Mouse (Mus musculus): ENCODE measurements around the gene Lax1. TPM values are rescaled to one million over a fixed set of nuclear protein-coding genes. Genes with fewer than 3 reads are reported as not detected.

Lax1 gene
- polyA plus RNA-seq, 1 experiment from 2014 or later = 1.8 TPM

GRCm38 (mm10) chr1:133645652-133646051 is 44.3 kb downstream of the Lax1 start:
- no peaks in the 10 kb centered on the region for H3K27me3 ChIP-seq
- in situ Hi-C loops (cut with MboI; ENCODE audit: low pct_unique_long_range_greater_than_20kb) = no loop called here
- ChIA-PET POLR2A (no interaction called here), CTCF (interaction anchor here (1.0 kb wide), 1 partner anchor 16 kb away, joined by 3 read pairs; no protein-coding TSS in a partner anchor)
- TF ChIP-seq CTCF (IDR thresholded peaks at IDR 0.05) = no peak
- ATAC-seq (no peak), DNase-seq (ENCODE audit: low read depth, low spot score) (no peak)

GRCm38 (mm10) chr1:133641163-133641562 is 48.7 kb downstream of the Lax1 start:
- in situ Hi-C loops (cut with MboI; ENCODE audit: low pct_unique_long_range_greater_than_20kb) = no loop called here
- CTCF ChIA-PET = no interaction called here
- TF ChIP-seq CTCF (IDR thresholded peaks at IDR 0.05) = no peak
- POLR2A ChIA-PET = no interaction called here
- DNase-seq (ENCODE audit: low read depth, low spot score) = no peak
- ATAC-seq = no peak
- H3K27me3 ChIP-seq = no peaks in the 10 kb centered on the region

- DNase-seq (ENCODE audit: low read depth, low spot score) (no peak), ATAC-seq (no peak)
- ChIA-PET CTCF (interaction anchor here (1.5 kb wide), 1 partner anchor 21 kb away, joined by 5 read pairs; no protein-coding TSS in a partner anchor), POLR2A (no interaction called here)
- no peak for TF ChIP-seq CTCF (IDR thresholded peaks at IDR 0.05)
- in situ Hi-C loops (cut with MboI; ENCODE audit: low pct_unique_long_range_greater_than_20kb) = loop anchor here (5.0 kb wide), 1 partner anchor 409 kb away; no protein-coding TSS in a partner anchor
- H3K27me3 ChIP-seq = no peaks in the 10 kb centered on the region
Measured at GRCm38 (mm10) chr1:133638517-133638916, 51.4 kb downstream of the Lax1 start.

- no peak for ATAC-seq
- DNase-seq (ENCODE audit: low read depth, low spot score) = no peak
- CTCF ChIA-PET = interaction anchor here (1.8 kb wide), 1 partner anchor 16 kb away, joined by 4 read pairs; no protein-coding TSS in a partner anchor
- POLR2A ChIA-PET = no interaction called here
- TF ChIP-seq CTCF (IDR thresholded peaks at IDR 0.05) = peak; percentile 53
- in situ Hi-C loops (cut with MboI; ENCODE audit: low pct_unique_long_range_greater_than_20kb) = no loop called here
- no peaks in the 10 kb centered on the region for H3K27me3 ChIP-seq
Measured at GRCm38 (mm10) chr1:133632168-133632567, 57.7 kb downstream of the Lax1 start.

Other genes starting within 250 kb of the Lax1 start
- 209 TPM for gene Snrpe, start 79.8 kb downstream of the Lax1 start, polyA plus RNA-seq (2021)
- 17.5 TPM for gene Zbed6, start 29.2 kb downstream of the Lax1 start, polyA plus RNA-seq (2021)
- 12.3 TPM for gene Gm38394, start 28.8 kb downstream of the Lax1 start, polyA plus RNA-seq (2021)
- 5.1 TPM for gene Atp2b4, start 110.9 kb upstream of the Lax1 start, polyA plus RNA-seq (2021)
- gene Optc, start 217.9 kb upstream of the Lax1 start, polyA plus RNA-seq (2021) = 0.04 TPM
- 0.05 TPM for gene Prelp, start 231.3 kb upstream of the Lax1 start, polyA plus RNA-seq (2021)